Mouse (Mus musculus) spleen, adult 2 months (tissue): ENCODE data around the gene Rap1a.

Source experiments
- CTCF ChIP-seq: fragments of 200-500 bp; IDR thresholded peaks from 2 replicates; pipeline ENCODE4 v1.5.1; 2011; ENCODE audit warnings: mild to moderate bottlenecking, inconsistent platforms; ENCODE audit not compliant: insufficient read depth, insufficient read length, insufficient replicate concordance; ENCODE audit errors: extremely low read depth
- POLR2A ChIP-seq: fragments of 200-500 bp; IDR thresholded peaks from 2 replicates; pipeline ENCODE4 v1.6.1; 2011; ENCODE audit warnings: low read depth, low read length, inconsistent platforms

DNA sequence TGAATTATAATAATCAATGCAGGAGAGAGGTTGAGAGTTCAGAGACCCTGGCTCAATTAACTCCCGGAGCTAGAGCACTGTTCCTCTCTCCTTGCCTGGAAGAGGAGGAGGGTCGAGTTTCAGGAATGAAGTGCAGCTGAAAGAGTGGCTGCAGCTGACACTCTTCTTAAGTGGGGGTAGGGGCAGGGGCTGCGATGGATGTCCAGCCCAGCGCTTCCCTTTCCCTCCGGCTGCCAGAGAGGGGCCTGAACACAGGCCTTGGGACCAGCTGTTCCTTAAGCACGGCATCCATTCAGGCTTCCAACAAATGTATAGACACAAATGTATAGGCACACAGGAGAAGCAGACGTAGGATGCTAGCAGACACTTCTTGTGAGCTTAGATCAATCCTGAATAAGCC lies 93.5 kb downstream of the Rap1a start:
- no peak for TF ChIP-seq POLR2A
- no peak for TF ChIP-seq CTCF
